Mouse (Mus musculus) effector memory CD4-positive, alpha-beta T cell, adult 5 months (primary cell): ENCODE results near the gene Adprh. TPM values are rescaled to one million over a fixed set of nuclear protein-coding genes. Genes with fewer than 3 reads are reported as not detected.

Experiments used
- polyA plus RNA-seq: library from polyadenylated mRNA; unstranded; fragments of 100-300 nt; shearing (Covaris generic); gene quantifications from one replicate; pipeline ENCODE4 v1.2.1, GENCODE M21; 2017

The Adprh gene
- 49.2 TPM for polyA plus RNA-seq

GRCm38 (mm10) chr16:38452442-38453202, at the start of gene Adprh:
Gene Adprh (minus strand): TSS chr16:38452703.

GRCm38 (mm10) chr16:38455511-38456418, 3.3 kb upstream of the Adprh start, which contains the start of gene Cd80:
Gene Cd80 (plus strand): TSS chr16:38455561.

GRCm38 (mm10) chr16:38432498-38433425, 19.7 kb downstream of the Adprh start, which contains the start of gene Pla1a:
Gene Pla1a (minus strand): TSS chr16:38433145.

Other genes starting within 250 kb of the Adprh start
- not detected for gene Nr1i2, start 157.9 kb downstream of the Adprh start, polyA plus RNA-seq
- gene Maats1, start 110.6 kb downstream of the Adprh start, polyA plus RNA-seq = not detected
- gene Cox17, start 105.7 kb downstream of the Adprh start, polyA plus RNA-seq = 202 TPM
- not detected for gene Gm21987, start 105.7 kb downstream of the Adprh start, polyA plus RNA-seq
- 6.8 TPM for gene Popdc2, start 90.5 kb downstream of the Adprh start, polyA plus RNA-seq
- gene Pla1a, start 19.6 kb downstream of the Adprh start, polyA plus RNA-seq = 0.19 TPM
- 2.8 TPM for gene Cd80, start 2.9 kb upstream of the Adprh start, polyA plus RNA-seq
- 3.9 TPM for gene Timmdc1, start 70.0 kb upstream of the Adprh start, polyA plus RNA-seq
- gene Poglut1, start 97.6 kb upstream of the Adprh start, polyA plus RNA-seq = 24.5 TPM
- 55.3 TPM for gene Tmem39a, start 106.0 kb upstream of the Adprh start, polyA plus RNA-seq